Mouse (Mus musculus) CD8-positive naive resting alpha-beta T cell, adult 2 months (primary cell): ENCODE results near the gene Asb18.

Experiments
- DNase-seq, 2 experiments: peaks; one replicate each; pipeline ENCODE4 v3.0.0; 2022; ENCODE audit warnings: low read depth in 2 of 2, low spot score in 2 of 2

Asb18 gene

DNA sequence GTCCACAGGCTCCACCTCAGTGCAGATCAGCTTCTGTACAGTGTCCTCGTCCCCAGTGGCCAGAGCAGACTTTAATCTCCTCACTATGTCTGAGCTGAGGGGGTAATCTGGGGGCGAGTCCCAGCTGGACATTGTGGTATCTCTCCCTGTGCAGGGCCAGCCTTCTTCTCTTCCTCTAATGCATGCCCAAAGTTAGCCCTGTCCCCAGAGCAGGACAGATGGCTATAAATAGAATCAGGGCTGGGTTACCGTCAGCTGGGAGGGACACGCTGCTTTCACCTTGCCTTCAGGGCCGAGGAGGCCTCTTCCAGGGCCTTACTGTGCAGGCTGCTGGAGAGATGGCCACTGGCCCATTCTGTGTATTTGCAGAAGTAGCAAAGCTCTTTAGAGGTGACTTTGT, at the start of gene Asb18:
TSS of gene Asb18 (minus strand) at position 221 of the 400 bp plus-strand sequence.
- DNase-seq: no peak

DNA sequence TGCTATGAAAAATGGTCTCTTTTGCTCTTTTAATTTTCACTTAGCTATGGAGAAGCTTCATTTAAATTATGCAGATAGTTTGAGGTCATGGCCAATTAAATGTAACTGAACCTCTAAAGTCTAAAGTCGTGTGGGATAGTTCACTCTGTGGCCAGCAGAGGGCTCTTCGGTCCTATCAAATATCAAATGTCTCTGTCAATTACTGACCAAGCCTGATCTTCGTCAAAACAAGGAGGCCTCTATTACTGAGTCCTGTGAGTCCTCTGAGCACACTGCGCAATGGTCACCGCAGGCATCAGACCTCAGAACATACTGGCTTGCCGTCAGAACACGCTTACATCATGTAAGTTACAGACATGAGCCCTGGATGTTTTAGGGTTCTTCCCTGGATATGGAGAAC, 46.1 kb upstream of the Asb18 start:
- no peak for DNase-seq

DNA sequence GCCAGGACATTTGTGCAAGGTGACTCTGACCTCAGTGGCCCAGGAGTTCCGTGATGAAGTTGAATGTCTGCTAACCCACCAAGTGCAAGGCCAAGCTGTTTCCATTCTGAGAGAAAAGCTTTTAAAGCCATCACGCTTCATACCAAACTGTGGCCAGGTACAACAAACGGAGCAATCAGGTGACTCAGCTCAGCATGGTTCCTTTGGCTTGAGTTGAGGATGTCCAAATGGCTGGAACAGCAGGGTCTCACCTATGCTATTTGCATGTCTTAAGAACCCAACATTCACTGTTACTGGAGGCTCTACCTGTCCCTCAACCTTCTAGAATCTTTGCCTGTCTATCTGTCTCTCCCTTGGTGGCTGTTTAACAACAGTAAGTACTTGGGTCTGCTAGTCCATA, 45.6 kb upstream of the Asb18 start:
- DNase-seq: no peak

DNA sequence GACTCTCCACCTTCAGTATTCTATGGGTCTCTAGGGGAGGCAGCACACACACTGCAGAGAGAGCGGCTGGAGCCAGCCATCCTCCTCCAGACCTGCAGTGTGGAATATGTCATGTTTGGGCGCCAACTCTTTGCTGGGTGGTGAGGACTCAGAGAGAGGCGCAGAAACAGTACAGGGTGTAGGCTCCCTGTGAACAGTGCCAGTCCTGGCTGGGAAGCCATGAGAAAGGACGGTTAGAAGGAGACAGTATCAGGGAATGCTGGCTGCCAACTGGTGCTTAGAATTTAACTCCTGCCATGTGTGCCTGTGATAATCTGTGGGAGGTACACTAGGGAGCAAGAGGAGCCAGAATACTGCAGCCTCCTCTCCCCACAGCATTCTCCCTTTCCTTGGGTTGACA, 40.5 kb upstream of the Asb18 start:
- DNase-seq: no peak

DNA sequence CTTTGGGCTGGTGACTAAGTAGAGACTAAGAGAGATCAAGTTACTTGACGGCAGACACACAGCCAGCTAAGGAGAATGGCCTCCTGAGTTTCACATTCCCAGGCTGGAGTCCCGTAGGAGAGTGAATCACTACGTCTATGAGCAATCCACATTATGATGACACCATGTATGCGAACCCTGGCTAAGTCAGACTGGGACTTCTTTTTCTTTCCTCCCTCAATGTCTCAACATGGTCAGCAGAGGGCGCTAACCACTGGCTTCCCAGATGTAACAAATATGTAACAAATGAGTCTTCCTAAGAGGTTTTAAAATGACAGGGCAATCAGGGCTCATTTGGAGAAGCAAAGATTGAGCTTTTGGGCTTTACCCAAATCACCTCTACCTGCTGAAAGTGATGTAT, 36.9 kb upstream of the Asb18 start:
- DNase-seq: no peak

DNA sequence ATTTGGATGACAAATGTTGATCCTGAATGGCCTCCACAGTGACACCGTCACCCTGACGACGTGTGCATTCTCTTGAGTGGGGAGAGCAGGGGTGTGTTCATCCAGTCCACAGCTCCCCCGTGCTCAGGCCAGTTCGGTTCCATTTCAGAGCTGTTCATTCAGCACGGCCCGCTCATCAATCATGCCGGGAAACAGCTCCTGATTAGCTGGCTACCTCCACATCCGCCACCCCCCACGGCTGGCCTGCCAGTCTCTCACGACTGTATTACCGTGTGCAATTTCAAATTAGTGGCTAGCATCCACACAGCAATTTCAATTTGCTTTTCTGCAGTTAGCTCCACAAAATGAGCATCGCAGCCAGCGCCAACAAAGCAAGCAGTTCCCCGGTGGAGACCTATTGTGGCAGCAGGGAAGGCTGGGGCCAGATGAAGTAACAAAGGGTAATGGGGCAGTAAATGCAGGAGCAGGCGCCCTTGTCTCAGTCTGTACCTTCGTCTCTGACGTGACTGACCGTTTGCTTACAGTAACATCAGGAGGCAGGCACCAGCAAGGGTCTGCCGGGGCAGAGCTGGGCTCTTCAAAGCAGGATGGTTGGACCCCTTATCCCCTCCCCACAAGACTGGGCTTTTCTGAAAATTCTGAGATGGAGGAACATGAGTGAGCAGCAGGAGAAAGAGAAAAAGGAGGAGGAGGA, 35.7 kb upstream of the Asb18 start:
- no peak for DNase-seq

DNA sequence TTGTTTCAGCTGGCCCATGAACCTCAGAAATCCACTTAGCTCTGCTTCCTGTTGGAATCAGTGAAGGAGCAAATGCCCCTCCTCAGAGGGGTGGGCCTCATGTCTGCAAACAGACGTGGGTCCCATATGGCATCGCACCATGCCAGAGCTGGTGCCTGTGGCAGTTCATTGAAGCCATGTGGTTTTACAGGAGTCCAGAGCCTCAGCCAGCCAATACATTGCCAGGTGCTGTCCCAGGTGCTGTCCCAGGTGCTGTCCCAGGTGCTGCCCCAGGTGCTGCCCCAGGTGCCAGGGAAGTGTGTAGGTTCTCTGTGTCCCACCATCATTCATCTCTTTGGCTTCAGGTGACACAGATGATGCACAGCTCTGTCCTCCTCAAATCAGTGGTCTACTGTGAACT, 13.8 kb upstream of the Asb18 start:
- no peak for DNase-seq

DNA sequence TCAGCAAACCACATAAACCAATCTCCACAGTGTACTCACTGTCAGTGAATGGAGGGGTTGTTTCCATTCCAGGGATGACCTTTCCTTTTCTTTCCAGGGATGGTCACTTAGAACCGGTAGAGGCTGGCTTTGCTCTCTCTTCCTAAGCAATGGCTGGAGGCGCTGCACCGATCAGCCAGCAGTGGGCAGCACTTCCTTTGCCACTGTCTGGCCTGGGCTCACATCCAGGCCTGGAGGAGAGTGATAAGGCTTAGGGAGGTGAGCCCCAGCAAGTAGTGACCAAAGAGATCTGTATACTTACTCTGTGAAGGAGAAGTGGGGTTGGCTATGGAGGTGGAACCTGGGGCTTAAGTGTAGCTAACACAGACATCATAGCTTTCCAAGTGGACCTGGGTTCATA, 12.5 kb upstream of the Asb18 start:
- DNase-seq: no peak

DNA sequence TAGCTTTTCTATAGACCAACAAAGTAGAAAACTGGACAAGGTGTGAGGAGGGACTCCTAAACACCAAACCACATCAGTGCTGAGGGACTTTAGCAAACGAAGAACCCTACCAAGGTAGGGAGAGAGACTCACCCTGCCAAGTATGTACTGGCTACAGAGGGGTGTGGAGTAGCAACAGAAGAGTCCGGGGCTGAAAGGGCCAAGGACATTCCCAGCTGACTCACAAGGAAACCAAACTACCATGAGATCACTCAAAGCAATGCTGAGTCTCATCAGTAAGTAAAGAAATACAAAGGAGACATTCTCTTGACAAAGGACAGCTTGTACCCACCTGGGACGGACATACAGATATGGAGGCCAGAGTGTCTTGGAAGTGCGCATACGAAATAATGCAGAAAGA, 5.9 kb upstream of the Asb18 start:
- DNase-seq: no peak

DNA sequence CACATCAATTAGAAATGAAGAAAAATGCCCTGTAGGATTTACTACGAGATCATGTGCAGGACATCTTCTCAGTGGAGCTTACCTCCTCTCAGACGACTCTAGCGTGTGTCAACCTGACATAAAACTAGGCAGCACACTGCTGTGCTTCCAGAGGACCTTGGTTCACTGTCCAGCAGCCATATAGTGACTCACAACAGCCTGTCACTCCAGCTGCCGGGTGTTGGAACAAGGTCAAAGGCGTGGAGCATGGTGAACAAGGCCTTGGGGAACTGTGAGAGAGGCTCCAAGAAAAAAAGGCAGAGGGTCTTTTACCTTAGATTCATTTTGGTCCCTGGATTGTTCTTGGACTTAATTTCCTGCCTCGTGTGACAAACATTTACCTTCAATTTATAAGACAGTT, 3.6 kb upstream of the Asb18 start:
- DNase-seq: no peak

DNA sequence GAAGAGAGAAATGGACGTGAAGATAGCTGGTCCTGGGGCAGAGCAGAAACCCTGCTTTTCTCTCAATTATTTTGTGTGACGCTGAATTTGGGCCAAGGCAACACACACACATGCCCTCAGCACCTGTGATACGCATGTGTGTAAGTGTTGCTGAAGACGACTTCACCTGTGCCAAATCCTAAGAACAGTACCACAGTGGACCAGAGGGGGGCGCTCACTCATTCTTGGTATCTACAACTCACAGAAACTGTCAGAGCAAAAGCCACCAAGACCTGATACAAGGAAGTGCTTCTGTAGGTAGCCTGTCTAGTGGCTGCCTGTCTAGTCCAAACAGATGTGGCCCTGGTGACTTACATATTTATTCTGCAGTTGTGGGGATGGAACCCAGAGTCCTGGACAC, 1.2 kb downstream of the Asb18 start:
- DNase-seq: no peak

DNA sequence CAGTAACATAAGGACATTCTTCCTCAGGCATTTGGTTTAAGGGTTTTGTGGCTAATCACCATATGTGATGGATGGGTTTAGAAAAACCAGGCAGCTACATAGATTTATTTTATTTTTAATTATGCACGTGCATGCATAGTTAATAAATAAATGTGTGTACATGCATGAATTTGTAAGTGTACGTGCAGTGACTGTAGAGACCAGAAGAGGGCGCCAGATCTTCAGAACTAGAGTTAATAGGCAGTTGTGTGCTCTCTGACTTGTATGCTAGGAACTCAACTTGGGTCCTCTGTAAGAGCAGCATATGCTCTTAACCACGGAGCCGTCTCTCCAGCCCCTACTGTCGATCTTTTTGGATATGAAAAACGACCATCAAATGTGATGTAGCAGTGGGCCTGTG, 1.6 kb downstream of the Asb18 start:
- DNase-seq: no peak

DNA sequence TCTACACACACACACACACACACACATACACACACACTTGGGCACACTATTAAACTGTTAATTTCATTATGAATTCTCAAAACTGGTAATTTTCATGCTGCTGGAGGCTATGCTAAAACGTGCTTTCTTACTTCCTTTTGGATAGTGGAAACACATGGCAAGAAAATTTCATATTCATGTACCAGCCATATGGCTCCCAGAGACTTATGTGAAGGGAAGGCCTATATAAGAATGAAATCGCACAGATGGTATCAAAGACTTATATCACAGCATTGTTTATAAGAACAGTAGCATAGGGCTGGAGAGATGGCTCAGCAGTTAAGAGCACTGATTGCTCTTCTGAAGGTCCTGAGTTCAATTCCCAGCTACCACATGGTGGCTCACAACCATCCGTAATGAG, 2.3 kb downstream of the Asb18 start:
- DNase-seq: no peak

DNA sequence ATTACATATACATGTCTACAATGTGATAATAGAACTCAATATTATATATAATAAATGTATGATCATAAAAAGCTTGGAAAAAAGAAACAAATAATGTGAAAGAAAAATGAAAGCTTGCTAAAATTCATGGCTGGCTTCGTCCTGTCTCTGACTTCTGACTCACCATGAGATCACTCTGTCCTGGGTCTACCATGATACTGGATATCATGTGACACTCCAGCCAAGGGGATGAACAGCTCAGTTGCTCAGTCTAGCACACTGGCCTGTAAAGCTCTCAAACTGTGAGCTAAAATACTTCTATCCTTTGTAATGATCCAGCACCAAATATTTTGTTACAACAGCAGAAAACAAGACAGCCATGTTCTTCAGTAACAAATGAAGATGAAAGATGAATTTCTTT, 4.4 kb downstream of the Asb18 start:
- DNase-seq: no peak

DNA sequence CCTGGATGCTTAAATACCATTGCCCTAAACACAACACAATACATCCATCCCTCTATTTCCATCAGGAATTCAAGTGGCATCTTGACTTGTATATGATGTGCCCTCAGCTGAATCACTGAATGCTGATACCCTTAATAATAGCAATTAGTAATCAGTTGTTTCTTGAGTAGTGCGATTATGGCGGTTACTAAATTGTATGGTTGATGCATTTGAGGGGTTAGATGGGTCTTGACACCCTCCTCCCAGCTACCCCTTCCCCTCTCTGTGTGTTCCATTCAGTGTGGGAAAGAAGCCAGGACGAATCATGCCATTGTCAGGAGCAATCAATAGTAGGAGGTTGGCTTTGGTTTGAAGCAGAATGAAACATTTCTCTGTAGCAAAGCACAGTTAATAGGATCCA, 5.3 kb downstream of the Asb18 start:
- no peak for DNase-seq

DNA sequence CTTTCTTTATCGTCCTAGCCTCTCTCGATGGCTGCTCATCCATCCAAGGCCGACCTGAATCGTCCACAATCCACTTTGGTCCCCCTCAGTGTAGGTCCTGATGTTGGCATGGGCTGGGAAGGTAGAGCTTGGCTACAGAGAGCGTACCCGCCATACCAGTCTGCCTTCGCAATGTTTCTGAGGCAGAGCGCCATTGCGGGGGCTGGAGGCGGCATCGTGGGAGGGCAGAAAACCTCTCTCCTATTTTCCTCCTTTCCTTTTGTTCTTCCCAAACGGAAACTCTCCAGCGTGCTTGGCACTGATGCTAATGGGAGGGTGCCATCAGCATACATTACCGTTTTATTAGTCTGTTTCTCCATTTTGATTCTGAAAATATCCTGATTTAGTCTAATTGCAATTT, 7.8 kb downstream of the Asb18 start:
- no peak for DNase-seq

DNA sequence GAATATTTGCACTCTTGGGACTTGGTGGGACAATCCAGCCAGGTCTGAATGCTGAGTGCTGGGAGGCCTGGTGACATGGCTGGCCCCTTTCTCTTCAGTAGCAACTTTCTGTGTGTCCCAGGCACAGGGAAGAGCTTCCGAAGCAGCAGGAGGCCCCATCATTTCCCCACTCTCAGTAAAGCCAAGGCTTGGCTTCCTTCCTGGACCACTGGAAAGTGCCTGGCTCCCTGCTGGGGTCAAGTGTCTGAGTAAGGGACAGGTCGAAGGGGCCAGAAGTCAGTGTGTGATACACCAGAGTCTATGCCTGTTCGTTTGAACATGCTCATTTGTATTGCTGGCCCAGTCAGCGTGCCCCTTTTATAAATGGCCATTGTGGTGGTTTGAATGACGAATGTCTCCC, 13.5 kb downstream of the Asb18 start:
- no peak for DNase-seq

DNA sequence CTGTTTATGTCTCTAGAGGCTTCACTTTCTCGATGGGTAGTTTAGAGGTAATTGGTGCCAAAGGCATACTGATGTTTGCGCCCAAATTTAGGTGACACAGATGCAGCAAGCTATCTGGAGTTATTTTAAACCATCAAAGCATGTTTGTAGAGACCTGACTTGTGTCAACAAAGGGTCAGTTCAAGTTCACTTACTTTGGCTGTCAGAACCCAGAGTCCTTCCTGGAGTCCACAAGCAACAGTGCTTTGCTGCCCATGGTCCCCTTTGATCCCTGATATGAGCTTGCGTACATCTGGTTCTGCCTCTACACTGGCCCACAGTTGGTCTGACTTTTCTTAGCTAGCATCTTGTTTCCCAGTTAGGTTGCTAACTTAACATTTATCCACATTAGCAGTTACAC, 14.6 kb downstream of the Asb18 start:
- no peak for DNase-seq

DNA sequence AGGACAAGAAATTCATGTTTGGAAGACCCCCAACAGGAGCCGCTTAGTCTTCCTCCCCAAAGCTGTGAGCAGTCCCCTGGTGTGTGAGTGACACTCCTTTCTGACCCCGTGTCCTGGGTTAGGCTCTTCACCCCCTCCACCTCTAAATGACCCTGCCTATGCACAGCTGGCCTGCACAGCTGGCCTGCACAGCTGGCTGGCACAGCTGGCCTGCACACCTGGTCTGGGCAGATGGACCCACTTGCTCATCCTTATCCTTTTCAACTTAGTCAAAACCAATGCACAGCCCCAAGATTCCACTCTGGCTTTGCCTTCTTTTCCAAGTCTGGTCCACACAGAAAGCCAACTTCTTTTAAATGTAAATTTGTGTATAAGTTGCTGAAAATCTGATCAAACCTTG, 15.8 kb downstream of the Asb18 start:
- no peak for DNase-seq

DNA sequence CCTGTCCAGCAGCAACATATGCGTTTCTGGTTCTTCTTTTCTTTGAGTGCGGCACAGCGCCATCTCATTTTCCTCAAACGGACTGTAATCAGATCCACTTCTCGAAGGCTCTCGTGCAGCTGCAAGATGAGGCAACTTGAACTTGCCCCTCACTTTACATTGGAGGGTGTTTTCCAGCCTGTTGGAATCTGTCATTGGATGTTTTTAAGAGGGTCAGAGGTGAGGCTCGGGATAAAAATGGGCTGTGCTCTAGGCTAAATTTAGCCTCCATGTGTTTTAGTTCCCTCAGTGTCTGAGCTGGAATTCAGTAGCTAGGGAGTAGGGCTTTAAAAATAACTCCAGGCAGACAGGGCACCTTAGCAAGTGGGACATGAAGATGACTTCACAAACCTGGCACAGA, 16.4 kb downstream of the Asb18 start:
- DNase-seq: no peak

DNA sequence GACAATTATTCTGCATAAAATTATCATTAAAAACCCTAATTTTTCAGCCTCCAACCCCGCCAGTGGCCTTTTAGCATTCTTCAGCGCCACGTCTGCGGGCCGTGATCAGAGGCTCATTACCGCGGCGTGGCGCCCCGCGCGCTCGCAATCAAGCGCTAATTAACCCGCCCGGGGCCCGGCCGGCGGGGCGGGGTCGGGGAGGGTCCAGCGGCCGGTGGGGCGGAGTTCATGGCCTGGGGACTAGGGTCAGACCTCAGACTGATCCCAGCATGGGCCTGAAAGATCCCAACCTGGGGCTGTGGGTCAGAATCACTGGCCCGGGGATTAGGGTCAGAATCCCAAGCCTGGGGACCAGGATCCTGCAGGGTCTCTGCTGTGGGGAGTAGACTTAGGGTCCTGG, 22.2 kb downstream of the Asb18 start:
- no peak for DNase-seq

DNA sequence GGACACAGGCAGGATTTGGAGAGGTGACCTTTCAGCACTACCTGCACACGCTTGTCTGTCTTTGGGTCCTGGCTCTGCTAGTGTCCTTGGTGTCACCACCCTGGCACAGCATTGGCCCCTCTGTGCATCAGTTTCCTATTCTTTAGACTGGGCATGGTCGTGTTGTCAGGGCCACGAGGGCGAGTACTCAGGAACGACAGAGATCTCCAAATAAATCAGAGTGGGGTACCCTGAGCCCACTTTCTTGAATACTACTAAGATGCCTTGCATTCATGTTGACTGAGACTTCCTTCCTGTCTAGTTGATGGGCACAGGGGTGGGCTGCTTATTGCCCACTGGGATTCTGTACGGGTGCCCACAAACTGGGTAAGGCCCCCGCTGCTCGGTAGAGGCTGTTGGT, 37.2 kb downstream of the Asb18 start:
- DNase-seq: no peak

DNA sequence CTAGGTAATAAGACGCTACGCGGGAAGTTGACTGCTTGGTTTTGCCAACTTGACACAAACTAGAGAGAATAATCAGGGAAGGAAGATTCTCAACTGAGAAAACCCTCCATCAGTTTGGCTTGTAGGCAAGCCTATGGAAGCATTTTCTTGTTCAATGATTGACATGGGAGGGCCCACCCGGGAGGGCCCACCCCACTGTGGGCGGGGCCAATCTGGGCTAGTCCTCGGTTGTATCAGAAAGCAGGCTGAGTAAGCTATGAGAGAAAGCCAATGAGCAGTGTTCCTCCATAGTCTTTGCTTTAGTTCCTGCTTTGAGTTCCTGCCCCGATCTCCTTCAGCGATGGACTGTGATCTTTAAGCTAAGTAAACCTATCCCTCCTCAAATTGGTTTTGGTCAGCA, 38.1 kb downstream of the Asb18 start:
- no peak for DNase-seq

DNA sequence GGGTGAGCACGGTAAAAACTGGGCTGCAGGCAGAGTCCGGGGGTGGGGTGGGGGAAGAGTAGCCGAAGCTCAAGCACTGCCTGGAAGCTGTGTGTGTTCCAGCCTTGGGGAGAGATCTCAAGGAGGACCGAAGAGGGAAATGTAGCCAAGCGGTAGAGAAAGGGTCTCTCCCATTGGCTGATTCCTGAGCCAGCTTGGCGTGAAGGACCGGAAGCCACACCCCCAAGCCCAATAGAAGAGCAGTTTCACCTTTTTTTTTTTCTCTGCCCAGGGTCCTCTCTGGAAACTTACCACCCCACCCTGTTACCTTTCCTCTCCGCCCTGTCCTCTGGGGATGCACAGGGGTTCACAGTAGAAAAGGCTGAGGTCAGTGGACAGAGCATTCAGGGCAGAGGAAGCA, 39.9 kb downstream of the Asb18 start:
- no peak for DNase-seq
